Mouse (Mus musculus): ENCODE measurements around the gene Senp3. TPM values are rescaled to one million over a fixed set of nuclear protein-coding genes. Genes with fewer than 3 reads are reported as not detected.
"Not testable (repeated sequence)": the region's sequence is repeated elsewhere in the genome, so short reads cannot be mapped to it uniquely, and the experiment has no call there.

Senp3 gene
- polyA plus RNA-seq, 1 experiment from 2014 or later, result 79.1 TPM

DNA sequence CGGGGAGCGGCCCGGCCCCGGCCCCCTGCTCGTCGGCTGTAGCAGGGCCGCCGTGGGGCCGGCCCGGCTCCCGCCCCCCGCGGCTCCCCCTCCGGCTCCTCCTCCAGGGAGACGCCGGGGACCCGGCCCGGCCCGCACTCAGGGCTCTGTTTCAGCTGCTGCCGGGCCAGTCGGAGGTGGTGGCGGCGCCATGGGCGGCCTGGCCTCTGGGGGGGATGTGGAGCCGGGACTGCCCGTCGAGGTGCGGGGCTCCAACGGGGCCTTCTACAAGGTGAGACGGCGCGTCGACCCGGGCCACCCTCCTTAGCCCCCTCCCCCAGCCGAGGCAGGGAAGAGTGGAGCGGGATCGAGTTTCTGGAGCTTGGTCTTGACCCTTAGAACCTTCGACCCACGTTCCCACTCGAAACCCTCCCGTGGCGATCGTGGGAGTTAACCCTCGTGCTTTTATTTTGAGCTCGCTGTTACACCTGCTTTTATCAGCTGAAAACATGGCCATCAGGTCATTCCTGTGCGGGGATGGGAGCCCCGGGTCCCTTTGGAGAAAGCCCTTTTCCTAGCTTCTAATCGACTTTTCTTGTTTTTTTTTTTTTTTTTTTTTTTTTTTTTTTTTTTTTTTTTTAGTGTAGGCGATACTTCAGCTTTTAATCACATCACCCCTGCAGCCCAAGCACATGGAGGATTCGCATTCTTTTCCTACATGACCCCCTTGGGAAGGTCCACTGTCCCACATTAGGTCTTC, 48.6 kb downstream of the Senp3 start:
- Histone ChIP-seq H3K4me1 (replicated peaks; ENCODE audit: control insufficient read depth, insufficient read depth, low read length) (peaks cover 15% of the 10 kb centered on the region), H3K36me3 (ENCODE audit: control insufficient read depth, insufficient read depth, low read length) (no peaks in the 10 kb centered on the region), H3K4me2 (peak overlapping the region; percentile 83), H3K27me3 (replicated peaks; ENCODE audit: control insufficient read depth, insufficient read depth, low read length) (no peaks in the 10 kb centered on the region), H3K9me3 (ENCODE audit: control insufficient read depth, low read length) (no peaks in the 10 kb centered on the region), H3K9ac (ENCODE audit: low read depth, low read length) (peak overlapping the region; percentile 82), H3K4me3 (ENCODE audit: low read depth, low read length) (peak overlapping the region; percentile 79), H3K27ac (ENCODE audit: low read depth, low read length) (peak overlapping the region; percentile 97)
- ATAC-seq (replicated peaks; ENCODE audit: low FRiP score) (peak; percentile 70), DNase-seq (ENCODE audit: low spot score) (no peak)
- under 1% methylated on average over 47 of the region's 50 CpGs for WGBS

- peak; percentile 97 for ATAC-seq (replicated peaks; ENCODE audit: low FRiP score)
- Histone ChIP-seq H3K4me3 (ENCODE audit: low read depth, low read length) (peak within 1 kb of the TSS; percentile 79), H3K36me3 (ENCODE audit: control insufficient read depth, insufficient read depth, low read length) (no peaks in the 10 kb centered on the region), H3K4me2 (peak within 1 kb of the TSS; percentile 83), H3K4me1 (replicated peaks; ENCODE audit: control insufficient read depth, insufficient read depth, low read length) (peaks cover 15% of the 10 kb centered on the region), H3K9ac (ENCODE audit: low read depth, low read length) (peak within 1 kb of the TSS; percentile 82), H3K27ac (ENCODE audit: low read depth, low read length) (peak within 1 kb of the TSS; percentile 97), H3K9me3 (ENCODE audit: control insufficient read depth, low read length) (no peaks in the 10 kb centered on the region), H3K27me3 (replicated peaks; ENCODE audit: control insufficient read depth, insufficient read depth, low read length) (no peaks in the 10 kb centered on the region)
- under 1% methylated on average over 51 of the region's 56 CpGs for WGBS
- peak; percentile 99 for DNase-seq (ENCODE audit: low spot score)
These were observed 49.4 kb downstream of the Senp3 start, which contains the start of gene Fxr2 for GRCm38 (mm10) chr11:69632284-69633089. Gene Fxr2, plus strand, starts transcription at chr11:69632990.

GRCm38 (mm10) chr11:69629802-69630201, 52.1 kb downstream of the Senp3 start:
- H3K36me3 ChIP-seq (ENCODE audit: control insufficient read depth, insufficient read depth, low read length), result no peaks in the 10 kb centered on the region
- no peak overlapping the region for H3K27ac ChIP-seq (ENCODE audit: low read depth, low read length)
- 61% methylated on average over 1 of the region's 1 CpGs for WGBS
- H3K9me3 ChIP-seq (ENCODE audit: control insufficient read depth, low read length), result no peaks in the 10 kb centered on the region
- H3K27me3 ChIP-seq (replicated peaks; ENCODE audit: control insufficient read depth, insufficient read depth, low read length), result no peaks in the 10 kb centered on the region
- ATAC-seq (replicated peaks; ENCODE audit: low FRiP score) (no peak), DNase-seq (ENCODE audit: low spot score) (no peak)
- no peak overlapping the region for H3K4me3 ChIP-seq (ENCODE audit: low read depth, low read length)
- H3K4me2 ChIP-seq, result no peak overlapping the region
- no peak overlapping the region for H3K9ac ChIP-seq (ENCODE audit: low read depth, low read length)
- peaks cover 9% of the 10 kb centered on the region for H3K4me1 ChIP-seq (replicated peaks; ENCODE audit: control insufficient read depth, insufficient read depth, low read length)

DNA sequence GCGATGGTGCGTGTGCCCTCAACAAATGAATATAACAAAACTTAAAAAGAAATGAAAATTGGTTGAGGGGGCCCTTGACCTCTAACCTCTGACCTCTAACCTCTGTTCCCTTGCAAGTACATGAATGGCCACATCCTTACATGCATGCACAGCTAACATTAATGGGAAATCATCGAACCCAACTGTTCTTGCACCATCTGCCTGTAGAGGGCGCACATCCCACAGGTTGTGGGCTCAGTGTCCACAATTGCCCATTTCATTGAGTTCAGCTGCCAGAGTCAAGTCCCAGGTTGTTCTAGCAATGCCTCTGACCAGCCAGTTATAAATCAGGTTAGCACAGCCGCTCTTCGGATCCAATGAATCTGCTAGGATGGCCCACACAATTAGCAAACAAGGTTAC, 53.6 kb downstream of the Senp3 start:
- H3K27me3 ChIP-seq (replicated peaks; ENCODE audit: control insufficient read depth, insufficient read depth, low read length), result no peaks in the 10 kb centered on the region
- H3K9ac ChIP-seq (ENCODE audit: low read depth, low read length), result no peak overlapping the region
- no peak overlapping the region for H3K4me2 ChIP-seq
- H3K9me3 ChIP-seq (ENCODE audit: control insufficient read depth, low read length), result no peaks in the 10 kb centered on the region
- H3K36me3 ChIP-seq (ENCODE audit: control insufficient read depth, insufficient read depth, low read length), result no peaks in the 10 kb centered on the region
- no peak overlapping the region for H3K4me3 ChIP-seq (ENCODE audit: low read depth, low read length)
- ATAC-seq (replicated peaks; ENCODE audit: low FRiP score), result no peak
- no peak overlapping the region for H3K27ac ChIP-seq (ENCODE audit: low read depth, low read length)
- WGBS, result 35% methylated on average over 6 of the region's 6 CpGs
- peaks cover 6% of the 10 kb centered on the region; the same call in 1 of the 2 replicates for H3K4me1 ChIP-seq (replicated peaks; ENCODE audit: control insufficient read depth, insufficient read depth, low read length)
- DNase-seq (ENCODE audit: low spot score), result peak; percentile 72

DNA sequence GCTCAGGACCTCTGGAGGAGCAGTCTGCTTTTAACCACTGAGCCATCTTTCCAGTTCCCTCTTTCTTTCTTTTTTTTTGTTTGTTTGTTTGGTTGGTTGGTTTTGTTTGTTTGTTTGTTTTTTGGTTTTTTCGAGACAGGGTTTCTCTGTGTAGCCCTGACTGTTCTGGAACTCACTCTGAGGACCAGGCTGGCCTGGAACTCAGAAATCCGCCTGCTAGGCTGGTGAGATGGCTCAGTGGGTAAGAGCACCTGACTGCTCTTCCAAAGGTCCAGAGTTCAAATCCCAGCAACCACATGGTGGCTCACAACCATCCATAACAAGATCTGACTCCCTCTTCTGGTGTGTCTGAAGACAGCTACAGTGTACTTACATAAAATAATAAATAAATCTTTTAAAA, 57.5 kb downstream of the Senp3 start:
- WGBS, result 82% methylated on average over 2 of the region's 2 CpGs
- H3K27me3 ChIP-seq (replicated peaks; ENCODE audit: control insufficient read depth, insufficient read depth, low read length); DNase-seq (ENCODE audit: low spot score); H3K4me2 ChIP-seq; ATAC-seq (replicated peaks; ENCODE audit: low FRiP score); H3K27ac ChIP-seq (ENCODE audit: low read depth, low read length); H3K9me3 ChIP-seq (ENCODE audit: control insufficient read depth, low read length); H3K4me3 ChIP-seq (ENCODE audit: low read depth, low read length); H3K36me3 ChIP-seq (ENCODE audit: control insufficient read depth, insufficient read depth, low read length); H3K9ac ChIP-seq (ENCODE audit: low read depth, low read length): not testable (repeated sequence)
- peaks cover 17% of the 10 kb centered on the region for H3K4me1 ChIP-seq (replicated peaks; ENCODE audit: control insufficient read depth, insufficient read depth, low read length)

MicroRNA genes within 50 kb of the gene (microRNA counts, 519-probe panel; counts per million panel counts)
- microRNA mmu-miR-1934, result not detected
- 3,073 counts per million, percentile 12 among the panel's probes with 10 or more counts for microRNA mmu-miR-467f

Small RNAs within 50 kb of the gene (microRNA-seq; reads per million reads assigned to microRNA genes)
- gene Mir1934 (ENCODE audit: borderline number of aligned reads) (14.8 reads per million, percentile 27 among the genes with 10 or more reads in this experiment), gene Mir467f (ENCODE audit: borderline number of aligned reads) (not detected)

Other genes with a start within 250 kb of the Senp3 start
- gene Dnah2, start 133.0 kb downstream of the Senp3 start, polyA plus RNA-seq (2014; fragmentation: Nextera tagmentation; extraction: Ambion mirVana), result 0.14 and 0.52 TPM in 2 replicates
- 1.8 and 2.4 TPM in 2 replicates for gene Efnb3, start 121.9 kb downstream of the Senp3 start, polyA plus RNA-seq (2014; fragmentation: Nextera tagmentation; extraction: Ambion mirVana)
- 33.7 and 39.3 TPM in 2 replicates for gene Wrap53, start 101.8 kb downstream of the Senp3 start, polyA plus RNA-seq (2014; fragmentation: Nextera tagmentation; extraction: Ambion mirVana)
- 196 and 198 TPM in 2 replicates for gene Trp53, start 101.7 kb downstream of the Senp3 start, polyA plus RNA-seq (2014; fragmentation: Nextera tagmentation; extraction: Ambion mirVana)
- 76.2 and 79.5 TPM in 2 replicates for gene Atp1b2, start 76.1 kb downstream of the Senp3 start, polyA plus RNA-seq (2014; fragmentation: Nextera tagmentation; extraction: Ambion mirVana)
- 42.9 and 43.8 TPM in 2 replicates for gene Shbg, start 64.2 kb downstream of the Senp3 start, polyA plus RNA-seq (2014; fragmentation: Nextera tagmentation; extraction: Ambion mirVana)
- gene Sat2, start 60.1 kb downstream of the Senp3 start, polyA plus RNA-seq (2014; fragmentation: Nextera tagmentation; extraction: Ambion mirVana), result 16.7 and 18.0 TPM in 2 replicates
- gene Fxr2, start 49.1 kb downstream of the Senp3 start, polyA plus RNA-seq (2014; fragmentation: Nextera tagmentation; extraction: Ambion mirVana), result 22.8 and 26.2 TPM in 2 replicates
- gene Sox15, start 26.8 kb downstream of the Senp3 start, polyA plus RNA-seq (2014; fragmentation: Nextera tagmentation; extraction: Ambion mirVana), result not detected in 2 replicates
- 20.7 and 24.0 TPM in 2 replicates for gene Mpdu1, start 19.4 kb downstream of the Senp3 start, polyA plus RNA-seq (2014; fragmentation: Nextera tagmentation; extraction: Ambion mirVana)
- 21.0 and 22.0 TPM in 2 replicates for gene Cd68, start 15.9 kb downstream of the Senp3 start, polyA plus RNA-seq (2014; fragmentation: Nextera tagmentation; extraction: Ambion mirVana)
- gene Eif4a1, start 9.7 kb downstream of the Senp3 start, polyA plus RNA-seq (2014; fragmentation: Nextera tagmentation; extraction: Ambion mirVana), result 755 and 757 TPM in 2 replicates
- 0.37 TPM in 1 of 2 replicates, not detected in the other for gene Tnfsf13, start 3.7 kb upstream of the Senp3 start, polyA plus RNA-seq (2014; fragmentation: Nextera tagmentation; extraction: Ambion mirVana)
- gene Tnfsf12, start 13.8 kb upstream of the Senp3 start, polyA plus RNA-seq (2014; fragmentation: Nextera tagmentation; extraction: Ambion mirVana), result 4.5 and 6.0 TPM in 2 replicates
- gene Tnfsfm13, start 14.0 kb upstream of the Senp3 start, polyA plus RNA-seq (2014; fragmentation: Nextera tagmentation; extraction: Ambion mirVana), result 1.7 and 2.6 TPM in 2 replicates
- 46.1 and 48.9 TPM in 2 replicates for gene Polr2a, start 76.6 kb upstream of the Senp3 start, polyA plus RNA-seq (2014; fragmentation: Nextera tagmentation; extraction: Ambion mirVana)
- not detected in 2 replicates for gene Slc35g3, start 79.9 kb upstream of the Senp3 start, polyA plus RNA-seq (2014; fragmentation: Nextera tagmentation; extraction: Ambion mirVana)
- 0.90 and 1.0 TPM in 2 replicates for gene Zbtb4, start 83.8 kb upstream of the Senp3 start, polyA plus RNA-seq (2014; fragmentation: Nextera tagmentation; extraction: Ambion mirVana)
- 1.3 and 1.4 TPM in 2 replicates for gene Chrnb1, start 113.9 kb upstream of the Senp3 start, polyA plus RNA-seq (2014; fragmentation: Nextera tagmentation; extraction: Ambion mirVana)
- gene Fgf11, start 119.8 kb upstream of the Senp3 start, polyA plus RNA-seq (2014; fragmentation: Nextera tagmentation; extraction: Ambion mirVana), result 1.2 TPM in 2 replicates
- gene Tmem102, start 123.5 kb upstream of the Senp3 start, polyA plus RNA-seq (2014; fragmentation: Nextera tagmentation; extraction: Ambion mirVana), result 0.96 and 1.2 TPM in 2 replicates
- not detected in 2 replicates for gene Gm39566, start 133.2 kb upstream of the Senp3 start, polyA plus RNA-seq (2014; fragmentation: Nextera tagmentation; extraction: Ambion mirVana)
- gene Spem2, start 136.4 kb upstream of the Senp3 start, polyA plus RNA-seq (2014; fragmentation: Nextera tagmentation; extraction: Ambion mirVana), result not detected in 2 replicates
- not detected in 2 replicates for gene Spem1, start 140.1 kb upstream of the Senp3 start, polyA plus RNA-seq (2014; fragmentation: Nextera tagmentation; extraction: Ambion mirVana)
- gene Nlgn2, start 155.7 kb upstream of the Senp3 start, polyA plus RNA-seq (2014; fragmentation: Nextera tagmentation; extraction: Ambion mirVana), result 2.8 and 3.4 TPM in 2 replicates
- gene Tmem256, start 156.4 kb upstream of the Senp3 start, polyA plus RNA-seq (2014; fragmentation: Nextera tagmentation; extraction: Ambion mirVana), result 336 and 370 TPM in 2 replicates
- gene Plscr3, start 164.3 kb upstream of the Senp3 start, polyA plus RNA-seq (2014; fragmentation: Nextera tagmentation; extraction: Ambion mirVana), result 63.5 and 70.1 TPM in 2 replicates
- gene Tnk1, start 176.6 kb upstream of the Senp3 start, polyA plus RNA-seq (2014; fragmentation: Nextera tagmentation; extraction: Ambion mirVana), result 0.57 and 0.62 TPM in 2 replicates
- not detected in 2 replicates for gene Tmem95, start 195.9 kb upstream of the Senp3 start, polyA plus RNA-seq (2014; fragmentation: Nextera tagmentation; extraction: Ambion mirVana)
- gene Kctd11, start 199.3 kb upstream of the Senp3 start, polyA plus RNA-seq (2014; fragmentation: Nextera tagmentation; extraction: Ambion mirVana), result 2.3 and 3.6 TPM in 2 replicates
- gene Acap1, start 213.5 kb upstream of the Senp3 start, polyA plus RNA-seq (2014; fragmentation: Nextera tagmentation; extraction: Ambion mirVana), result 8.6 and 8.7 TPM in 2 replicates
- gene 2810408A11Rik, start 218.9 kb upstream of the Senp3 start, polyA plus RNA-seq (2014; fragmentation: Nextera tagmentation; extraction: Ambion mirVana), result 3.2 and 4.0 TPM in 2 replicates
- 9.5 and 10.5 TPM in 2 replicates for gene Neurl4, start 219.0 kb upstream of the Senp3 start, polyA plus RNA-seq (2014; fragmentation: Nextera tagmentation; extraction: Ambion mirVana)
- 121 and 130 TPM in 2 replicates for gene Gps2, start 231.8 kb upstream of the Senp3 start, polyA plus RNA-seq (2014; fragmentation: Nextera tagmentation; extraction: Ambion mirVana)
- gene Eif5a, start 239.9 kb upstream of the Senp3 start, polyA plus RNA-seq (2014; fragmentation: Nextera tagmentation; extraction: Ambion mirVana), result 2,995 and 3,090 TPM in 2 replicates